In genomic region chr2:25811711-25812110, GRCm38 (mm10) we compare ENCODE assay signal across 30 mouse cellular contexts. TPM values are rescaled to one million over a fixed set of nuclear protein-coding genes. Genes with fewer than 3 reads are reported as not detected.
"Had no signal": no experiment of that assay in that cellular context is flagged by ENCODE, and none has a peak within 500 bp of the region (broad histone marks: within the 10 kb centered on the region; RNA-seq: fewer than 3 reads in every experiment).

No protein-coding gene starts in this region.

- H3K4me3 ChIP-seq: kidney, embryonic 15.5 days; layer of hippocampus, adult 2 months; limb, embryonic 10.5 days; limb, embryonic 13.5 days; midbrain, embryonic 12.5 days; midbrain, embryonic 15.5 days; neural tube, embryonic 12.5 days; neural tube, embryonic 15.5 days had no signal

- H3K4me2 ChIP-seq: kidney, embryonic 15.5 days; limb, embryonic 13.5 days; liver, embryonic 11.5 days; lung, embryonic 14.5 days; midbrain, embryonic 12.5 days; midbrain, embryonic 15.5 days; neural tube, embryonic 12.5 days; neural tube, embryonic 15.5 days had no signal

- H3K9ac ChIP-seq: kidney, embryonic 15.5 days; limb, embryonic 13.5 days; liver, embryonic 14.5 days; liver, postnatal 0 days; lung, embryonic 14.5 days; midbrain, embryonic 12.5 days; midbrain, embryonic 15.5 days; neural tube, embryonic 12.5 days; neural tube, embryonic 15.5 days had no signal

- ATAC-seq: liver, postnatal 0 days; lung, postnatal 0 days; midbrain, embryonic 15.5 days had no signal

- H3K27me3 ChIP-seq: kidney, embryonic 15.5 days; limb, embryonic 13.5 days; midbrain, embryonic 12.5 days; midbrain, embryonic 15.5 days; neural tube, embryonic 12.5 days; neural tube, embryonic 15.5 days had no signal

- H3K27ac ChIP-seq: kidney, embryonic 15.5 days; layer of hippocampus, adult 2 months; limb, embryonic 10.5 days; limb, embryonic 13.5 days; liver, embryonic 14.5 days; macrophage; midbrain, embryonic 12.5 days; midbrain, embryonic 15.5 days; neural tube, embryonic 12.5 days; neural tube, embryonic 15.5 days; stomach, postnatal 0 days had no signal

- DNase-seq: kidney, adult 18-20 months; kidney, postnatal 10 days; layer of hippocampus, adult 9-11 months; liver, postnatal 0 days; lung, embryonic 14.5 days; right cerebral cortex, adult 18-20 months; right cerebral cortex, postnatal 14 days; right cerebral cortex, postnatal 4 days; thymus, adult 18-20 months; thymus, postnatal 36 days had no signal

- H3K36me3 ChIP-seq: kidney, embryonic 15.5 days; limb, embryonic 10.5 days; limb, embryonic 13.5 days; midbrain, embryonic 12.5 days; midbrain, embryonic 15.5 days; neural tube, embryonic 12.5 days; neural tube, embryonic 15.5 days had no signal

- H3K9me3 ChIP-seq: kidney, embryonic 15.5 days; limb, embryonic 10.5 days; limb, embryonic 13.5 days; midbrain, embryonic 12.5 days; midbrain, embryonic 15.5 days; neural tube, embryonic 12.5 days; neural tube, embryonic 15.5 days had no signal

- H3K4me1 ChIP-seq: kidney, embryonic 15.5 days; limb, embryonic 10.5 days; limb, embryonic 13.5 days; midbrain, embryonic 12.5 days; midbrain, embryonic 15.5 days; neural tube, embryonic 12.5 days; neural tube, embryonic 15.5 days had no signal

RNA-seq across cellular contexts. Expression of gene Glt6d1, which starts 3.9 kb away (rescaled TPM):
- total RNA-seq: layer of hippocampus, adult 2 months; layer of hippocampus, postnatal 25 days; left cerebral cortex, adult 18-20 months; left cerebral cortex, postnatal 25 days; megakaryocyte, adult 5-6 weeks had no signal
- polyA plus RNA-seq: kidney, embryonic 15.5 days; large intestine, adult 2 months; limb, embryonic 10.5 days; limb, embryonic 13.5 days; liver, embryonic 11.5 days; liver, embryonic 14.5 days; liver, postnatal 0 days; lung, embryonic 14.5 days; lung, postnatal 0 days; macrophage; midbrain, embryonic 12.5 days; midbrain, embryonic 15.5 days; neural tube, embryonic 12.5 days; neural tube, embryonic 15.5 days; stomach, embryonic 14.5 days; stomach, postnatal 0 days; urinary bladder, adult 2 months had no signal

RNA-seq across cellular contexts. Expression of gene Lcn9, which starts 11.2 kb away (rescaled TPM):
- total RNA-seq: layer of hippocampus, adult 2 months; layer of hippocampus, postnatal 25 days; left cerebral cortex, adult 18-20 months; left cerebral cortex, postnatal 25 days; megakaryocyte, adult 5-6 weeks had no signal
- polyA plus RNA-seq: kidney, embryonic 15.5 days; limb, embryonic 10.5 days; limb, embryonic 13.5 days; liver, embryonic 11.5 days; liver, embryonic 14.5 days; liver, postnatal 0 days; lung, embryonic 14.5 days; lung, postnatal 0 days; macrophage; midbrain, embryonic 12.5 days; midbrain, embryonic 15.5 days; neural tube, embryonic 12.5 days; neural tube, embryonic 15.5 days; stomach, embryonic 14.5 days; stomach, postnatal 0 days; urinary bladder, adult 2 months had no signal

RNA-seq across cellular contexts. Expression of gene Gm13539, which starts 29.7 kb away (rescaled TPM):
- total RNA-seq: layer of hippocampus, adult 2 months; layer of hippocampus, postnatal 25 days; left cerebral cortex, adult 18-20 months; left cerebral cortex, postnatal 25 days; megakaryocyte, adult 5-6 weeks had no signal
- polyA plus RNA-seq: kidney, embryonic 15.5 days; large intestine, adult 2 months; limb, embryonic 10.5 days; limb, embryonic 13.5 days; liver, embryonic 11.5 days; liver, embryonic 14.5 days; liver, postnatal 0 days; lung, embryonic 14.5 days; macrophage; midbrain, embryonic 12.5 days; midbrain, embryonic 15.5 days; neural tube, embryonic 12.5 days; neural tube, embryonic 15.5 days; stomach, embryonic 14.5 days; urinary bladder, adult 2 months had no signal

RNA-seq across cellular contexts. Expression of gene Lcn11, which starts 34.9 kb away (rescaled TPM):
- total RNA-seq: layer of hippocampus, adult 2 months; layer of hippocampus, postnatal 25 days; left cerebral cortex, adult 18-20 months; left cerebral cortex, postnatal 25 days; megakaryocyte, adult 5-6 weeks had no signal
- polyA plus RNA-seq: kidney, embryonic 15.5 days; large intestine, adult 2 months; limb, embryonic 10.5 days; limb, embryonic 13.5 days; liver, embryonic 11.5 days; liver, embryonic 14.5 days; liver, postnatal 0 days; lung, embryonic 14.5 days; lung, postnatal 0 days; macrophage; midbrain, embryonic 12.5 days; midbrain, embryonic 15.5 days; neural tube, embryonic 12.5 days; neural tube, embryonic 15.5 days; stomach, embryonic 14.5 days; stomach, postnatal 0 days; urinary bladder, adult 2 months had no signal

RNA-seq across cellular contexts. Expression of gene Sohlh1, which starts 35.3 kb away (rescaled TPM):
- total RNA-seq: layer of hippocampus, adult 2 months; layer of hippocampus, postnatal 25 days; left cerebral cortex, adult 18-20 months; left cerebral cortex, postnatal 25 days; megakaryocyte, adult 5-6 weeks had no signal
- polyA plus RNA-seq: kidney, embryonic 15.5 days; large intestine, adult 2 months; limb, embryonic 10.5 days; liver, embryonic 11.5 days; liver, embryonic 14.5 days; liver, postnatal 0 days; lung, embryonic 14.5 days; lung, postnatal 0 days; macrophage; midbrain, embryonic 12.5 days; midbrain, embryonic 15.5 days; neural tube, embryonic 12.5 days; neural tube, embryonic 15.5 days; stomach, embryonic 14.5 days had no signal
